21 mouse cellular contexts compared by ENCODE assay signal in the genomic region with DNA sequence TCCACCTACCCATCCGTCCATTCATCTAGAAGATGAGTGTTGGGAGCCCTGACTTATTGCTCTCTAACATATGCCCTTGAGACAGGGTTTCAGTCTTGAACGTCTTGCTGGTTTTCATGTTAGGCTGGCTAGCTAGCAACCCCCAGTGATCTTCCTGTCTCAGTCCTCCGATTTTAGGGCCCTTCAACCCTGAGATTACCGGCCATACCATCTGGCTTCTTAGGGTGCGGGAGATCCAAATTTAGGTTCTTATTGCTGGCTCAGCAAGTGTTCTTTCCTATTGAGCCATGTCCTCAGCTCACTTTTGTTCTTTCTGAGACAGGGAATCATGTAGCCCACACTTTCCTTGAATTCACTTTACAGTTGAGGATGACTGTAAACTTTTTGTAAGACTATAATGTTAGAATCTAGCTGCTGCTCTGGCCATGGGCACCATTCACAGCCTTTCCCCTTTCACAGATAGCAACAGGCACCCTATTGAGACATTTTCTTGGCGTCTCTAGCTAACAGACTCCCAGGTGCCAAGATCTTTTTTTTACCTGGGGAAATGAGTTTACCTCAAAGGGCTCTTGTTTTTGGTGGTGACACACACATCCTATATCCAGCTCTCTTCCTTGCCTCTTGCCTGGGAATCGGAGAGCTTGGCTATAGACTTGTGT. TPM values are rescaled to one million over a fixed set of nuclear protein-coding genes. Genes with fewer than 3 reads are reported as not detected.
A peak's percentile ranks its signal among the peaks of the same experiment; 100 is the strongest.
DNase-seq lines count a peak whose midpoint lies in the region; ATAC-seq and TF ChIP-seq lines count a peak whose summit lies in the region.
"Had no signal": no experiment of that assay in that cellular context is flagged by ENCODE, and none has a peak within 500 bp of the region (broad histone marks: within the 10 kb centered on the region; RNA-seq: fewer than 3 reads in every experiment).

No protein-coding gene starts in this region.

- H3K4me1 ChIP-seq in intestine, embryonic 14.5 days (replicated peaks; ENCODE audit: control insufficient read depth, insufficient read depth, low read length), result no peaks in the 10 kb centered on the region
- no peaks in the 10 kb centered on the region for H3K4me1 ChIP-seq in intestine, postnatal 0 days (replicated peaks; ENCODE audit: control insufficient read depth, insufficient read depth, low read length)
- H3K4me1 ChIP-seq: embryonic facial prominence, embryonic 15.5 days; intestine, embryonic 15.5 days; neural tube, embryonic 12.5 days had no signal

- H3K27ac ChIP-seq in intestine, embryonic 14.5 days (ENCODE audit: low read depth), result no peak overlapping the region
- H3K27ac ChIP-seq in intestine, postnatal 0 days (ENCODE audit: low read depth, low read length), result no peak overlapping the region
- H3K27ac ChIP-seq: embryonic facial prominence, embryonic 15.5 days; hindbrain, embryonic 13.5 days; intestine, embryonic 15.5 days; kidney, postnatal 0 days; liver, embryonic 13.5 days; neural tube, embryonic 12.5 days had no signal

- TF ChIP-seq CTCF in intestine, postnatal 0 days (IDR thresholded peaks at IDR 0.05; ENCODE audit: low read depth), result no peak

- no peak overlapping the region for H3K4me2 ChIP-seq in intestine, embryonic 14.5 days (ENCODE audit: low read length)
- no peak overlapping the region for H3K4me2 ChIP-seq in intestine, postnatal 0 days (replicated peaks; ENCODE audit: low read depth)
- H3K4me2 ChIP-seq: embryonic facial prominence, embryonic 15.5 days; hindbrain, embryonic 13.5 days; intestine, embryonic 15.5 days; liver, embryonic 13.5 days; neural tube, embryonic 12.5 days had no signal

- peak; percentile 45 for DNase-seq in cerebellum, adult 18-20 months
- DNase-seq in cerebellum, adult 11 months, result no peak
- DNase-seq in intestine, embryonic 14.5 days (ENCODE audit: low spot score), result peak; percentile 36
- DNase-seq in A20 (ENCODE audit: low read depth, low spot score), result peak; percentile 72
- peak; percentile 57 for DNase-seq in cerebellum, adult 9-11 months
- DNase-seq in adrenal gland, adult 18-20 months (ENCODE audit: low spot score in 2 of 2), result no peak
- DNase-seq: adrenal gland, postnatal 36 days; embryo, embryonic 11 days; gastrocnemius, postnatal 36 days; liver, embryonic 13.5 days; right cerebral cortex, postnatal 14 days; thymus, postnatal 25 days had no signal

- ATAC-seq in intestine, embryonic 14.5 days (replicated peaks; ENCODE audit: low FRiP score, low TSS enrichment, low read depth), result no peak
- no peak for ATAC-seq in intestine, postnatal 0 days
- ATAC-seq in megakaryocyte progenitor cell, adult 5-6 weeks (replicated peaks; ENCODE audit: poor library complexity), result no peak
- ATAC-seq: activated CD4-positive, CD25-positive, alpha-beta regulatory T cell, adult 4 months; intestine, embryonic 15.5 days; lung, postnatal 0 days had no signal

- H3K36me3 ChIP-seq in intestine, embryonic 14.5 days (ENCODE audit: control insufficient read depth, insufficient read depth, low read length), result no peaks in the 10 kb centered on the region
- H3K36me3 ChIP-seq in intestine, postnatal 0 days (ENCODE audit: control insufficient read depth, insufficient read depth), result no peaks in the 10 kb centered on the region
- H3K36me3 ChIP-seq: embryonic facial prominence, embryonic 15.5 days; hindbrain, embryonic 13.5 days; intestine, embryonic 15.5 days; liver, embryonic 13.5 days; neural tube, embryonic 12.5 days had no signal

- H3K4me3 ChIP-seq in intestine, embryonic 14.5 days (ENCODE audit: low read depth, low read length), result no peak overlapping the region
- no peak overlapping the region for H3K4me3 ChIP-seq in intestine, postnatal 0 days (ENCODE audit: low read depth, low read length)
- H3K4me3 ChIP-seq: embryonic facial prominence, embryonic 15.5 days; hindbrain, embryonic 13.5 days; intestine, embryonic 15.5 days; liver, embryonic 13.5 days; neural tube, embryonic 12.5 days had no signal

- no peaks in the 10 kb centered on the region for H3K27me3 ChIP-seq in intestine, embryonic 14.5 days (replicated peaks; ENCODE audit: control insufficient read depth, insufficient read depth, low read length)
- no peaks in the 10 kb centered on the region for H3K27me3 ChIP-seq in intestine, postnatal 0 days (replicated peaks; ENCODE audit: control insufficient read depth, insufficient read depth, low read length)
- H3K27me3 ChIP-seq: embryonic facial prominence, embryonic 15.5 days; hindbrain, embryonic 13.5 days; intestine, embryonic 15.5 days; liver, embryonic 13.5 days; neural tube, embryonic 12.5 days had no signal

- no peaks in the 10 kb centered on the region for H3K9me3 ChIP-seq in intestine, embryonic 14.5 days (ENCODE audit: control insufficient read depth, low read length)
- H3K9me3 ChIP-seq in intestine, postnatal 0 days (ENCODE audit: control insufficient read depth), result no peaks in the 10 kb centered on the region
- H3K9me3 ChIP-seq: embryonic facial prominence, embryonic 15.5 days; hindbrain, embryonic 13.5 days; intestine, embryonic 15.5 days; liver, embryonic 13.5 days; neural tube, embryonic 12.5 days had no signal

- WGBS in intestine, embryonic 14.5 days, result 79% methylated on average over 7 of the region's 7 CpGs
- WGBS in intestine, postnatal 0 days, result 82% methylated on average over 7 of the region's 7 CpGs

- H3K9ac ChIP-seq in intestine, embryonic 14.5 days (ENCODE audit: low read length), result no peak overlapping the region
- H3K9ac ChIP-seq in intestine, postnatal 0 days (ENCODE audit: low read depth, low read length), result no peak overlapping the region
- H3K9ac ChIP-seq: embryonic facial prominence, embryonic 15.5 days; hindbrain, embryonic 13.5 days; intestine, embryonic 15.5 days; liver, embryonic 13.5 days; neural tube, embryonic 12.5 days had no signal

RNA-seq across cellular contexts. Expression of gene Osbpl8, which starts 9.2 kb away (rescaled TPM):
- polyA plus RNA-seq in intestine, embryonic 14.5 days (2014; fragmentation: Nextera tagmentation; extraction: Ambion mirVana), result 6.2 and 6.7 TPM in 2 replicates
- polyA plus RNA-seq in intestine, postnatal 0 days (2015; fragmentation: Nextera tagmentation; extraction: Ambion mirVana), result 2.8 and 3.3 TPM in 2 replicates
- total RNA-seq in adrenal gland, adult 18-20 months (2021), result 10 to 100 TPM; 23.2 to 23.7 TPM
- total RNA-seq in megakaryocyte progenitor cell, adult 5-6 weeks (2015), result 73.2 and 80.2 TPM in 2 replicates
- 90.9 and 125 TPM in 2 replicates for total RNA-seq in megakaryocyte progenitor cell, adult 5-6 weeks (2017)

Comparison
In these comparisons a context has a peak if more than half of its experiments do, and no peak if none do; other contexts are left out.
1. DNase-seq: peak in cerebellum, adult 18-20 months (2 of 2), intestine, embryonic 14.5 days (single experiment), A20 (single experiment) and cerebellum, adult 9-11 months (single experiment); none in cerebellum, adult 11 months (single experiment) and adrenal gland, adult 18-20 months (0 of 2).